Mouse (Mus musculus) midbrain, embryonic 10.5 days (tissue): Measurements from ENCODE around the gene Zfp110. TPM values are rescaled to one million over a fixed set of nuclear protein-coding genes. Genes with fewer than 3 reads are reported as not detected.

ENCODE experiments used
- polyA plus RNA-seq: library from polyadenylated mRNA; unstranded; fragments of >200 nt; fragmentation: Nextera tagmentation; extraction: Ambion mirVana; gene quantifications from 2 replicates; pipeline ENCODE4 v1.2.1, GENCODE M21; 2016

Gene Zfp110
- polyA plus RNA-seq, 1 experiment from 2014 or later, result 28.3 TPM

Other genes starting within 250 kb of the Zfp110 start
- gene Vmn2r53, start 226.0 kb upstream of the Zfp110 start, polyA plus RNA-seq, result not detected in 2 replicates
- 0.02 TPM in 1 of 2 replicates, not detected in the other for gene Vmn2r54, start 194.4 kb upstream of the Zfp110 start, polyA plus RNA-seq
- not detected in 2 replicates for gene Vmn2r55, start 149.8 kb upstream of the Zfp110 start, polyA plus RNA-seq
- gene Vmn2r56, start 99.8 kb upstream of the Zfp110 start, polyA plus RNA-seq, result not detected in 2 replicates
- gene Zscan18, start 31.1 kb upstream of the Zfp110 start, polyA plus RNA-seq, result 10.4 and 13.7 TPM in 2 replicates
- gene Zfp329, start 15.9 kb upstream of the Zfp110 start, polyA plus RNA-seq, result 17.3 and 20.4 TPM in 2 replicates
- gene Zfp128, start 46.4 kb downstream of the Zfp110 start, polyA plus RNA-seq, result 5.5 and 5.7 TPM in 2 replicates
- gene Zscan22, start 63.1 kb downstream of the Zfp110 start, polyA plus RNA-seq, result 16.3 and 17.7 TPM in 2 replicates
- gene Rps5, start 87.5 kb downstream of the Zfp110 start, polyA plus RNA-seq, result 886 and 1,011 TPM in 2 replicates
- gene Rnf225, start 92.7 kb downstream of the Zfp110 start, polyA plus RNA-seq, result 0.47 and 0.83 TPM in 2 replicates
- gene Zfp324, start 131.1 kb downstream of the Zfp110 start, polyA plus RNA-seq, result 11.4 and 13.2 TPM in 2 replicates
- gene Zfp446, start 143.1 kb downstream of the Zfp110 start, polyA plus RNA-seq, result 18.0 and 19.4 TPM in 2 replicates
- 0.05 and 0.07 TPM in 2 replicates for gene Slc27a5, start 163.4 kb downstream of the Zfp110 start, polyA plus RNA-seq
- gene Trim28, start 164.4 kb downstream of the Zfp110 start, polyA plus RNA-seq, result 349 and 398 TPM in 2 replicates
- gene Zbtb45, start 175.3 kb downstream of the Zfp110 start, polyA plus RNA-seq, result 32.7 and 36.4 TPM in 2 replicates
- 113 and 133 TPM in 2 replicates for gene Chmp2a, start 200.0 kb downstream of the Zfp110 start, polyA plus RNA-seq
- gene Ube2m, start 203.5 kb downstream of the Zfp110 start, polyA plus RNA-seq, result 84.5 and 103 TPM in 2 replicates
- 3.3 and 4.5 TPM in 2 replicates for gene Mzf1, start 220.0 kb downstream of the Zfp110 start, polyA plus RNA-seq